Mouse (Mus musculus) testis, adult 2 months (tissue): ENCODE results near the gene Eepd1. TPM values are rescaled to one million over a fixed set of nuclear protein-coding genes. Genes with fewer than 3 reads are reported as not detected.
"Not testable (repeated sequence)": the region's sequence is repeated elsewhere in the genome, so short reads cannot be mapped to it uniquely, and the experiment has no call there.

Source experiments
- H3K27ac ChIP-seq: fragments of 200-500 bp; 2 replicates; pipeline ENCODE4 v1.5.1; 2012; ENCODE audit warnings: low read depth, low read length; ENCODE audit not compliant: control insufficient read depth, insufficient read depth
- H3K27me3 ChIP-seq: fragments of 200-500 bp; 2 replicates; pipeline ENCODE4 v1.6.1; 2012; ENCODE audit warnings: mild to moderate bottlenecking, low read length, moderate library complexity; ENCODE audit not compliant: control insufficient read depth, insufficient read depth
- H3K36me3 ChIP-seq: fragments of 200-500 bp; 2 replicates; pipeline ENCODE4 v1.6.1; 2012; ENCODE audit warnings: mild to moderate bottlenecking, low read length; ENCODE audit not compliant: control insufficient read depth, insufficient read depth
- H3K4me1 ChIP-seq: fragments of 200-500 bp; 2 replicates; pipeline ENCODE4 v1.6.1; 2012; ENCODE audit warnings: low read length; ENCODE audit not compliant: control insufficient read depth, insufficient read depth
- H3K4me3 ChIP-seq: fragments of 200-500 bp; 2 replicates; pipeline ENCODE4 v1.5.1; 2012; ENCODE audit warnings: low read depth, mild to moderate bottlenecking, low read length, moderate library complexity, mixed read lengths; ENCODE audit not compliant: control insufficient read depth
- CTCF ChIP-seq: fragments of 200-500 bp; IDR thresholded peaks from 2 replicates; pipeline ENCODE4 v1.5.1; 2012; ENCODE audit warnings: low read depth, mild to moderate bottlenecking, inconsistent platforms, low read length, moderate library complexity; ENCODE audit not compliant: control insufficient read depth, insufficient read depth, insufficient replicate concordance
- POLR2A ChIP-seq: fragments of 200-500 bp; IDR thresholded peaks from 2 replicates; pipeline ENCODE4 v1.6.1; 2012; ENCODE audit warnings: low read depth, mild to moderate bottlenecking, inconsistent platforms, low read length, moderate library complexity; ENCODE audit not compliant: control insufficient read depth
- polyA plus RNA-seq: library from polyadenylated mRNA; depleted of rRNA; stranded (reverse); fragments of >200 nt; gene quantifications from 2 replicates; pipeline ENCODE4 v1.2.3, GENCODE M21; 2012; rRNA removed

The Eepd1 gene
- 2.4 and 3.4 TPM in 2 replicates for polyA plus RNA-seq

- no peak within 1 kb of the TSS for H3K27ac ChIP-seq
- peaks cover 13% of the 10 kb centered on the region for H3K4me1 ChIP-seq
- H3K27me3 ChIP-seq: no peaks in the 10 kb centered on the region
Observed at GRCm38 (mm10) chr9:25481344-25482095, at the start of gene Eepd1. Eepd1 (plus strand) TSS chr9:25481547.

GRCm38 (mm10) chr9:25438836-25439235 lies 42.5 kb upstream of the Eepd1 start:
- no peaks in the 10 kb centered on the region for H3K4me1 ChIP-seq
- no peak for TF ChIP-seq CTCF
- no peak for TF ChIP-seq POLR2A
- no peaks in the 10 kb centered on the region for H3K36me3 ChIP-seq
- H3K27ac ChIP-seq: no peak overlapping the region
- H3K27me3 ChIP-seq: no peaks in the 10 kb centered on the region
- H3K4me3 ChIP-seq: no peak overlapping the region

More at GRCm38 (mm10) chr9:25481344-25482095, at the start of gene Eepd1:
- TF ChIP-seq CTCF (no peak), POLR2A (peak; percentile 70)
- Histone ChIP-seq H3K4me3 (peak within 1 kb of the TSS; percentile 91), H3K36me3 (no peaks in the 10 kb centered on the region)

- H3K4me1 ChIP-seq, H3K27ac ChIP-seq, H3K4me3 ChIP-seq, H3K27me3 ChIP-seq, H3K36me3 ChIP-seq: not testable (repeated sequence)
Observed at GRCm38 (mm10) chr9:25440046-25440445, 41.3 kb upstream of the Eepd1 start.

GRCm38 (mm10) chr9:25442041-25442440 lies 39.3 kb upstream of the Eepd1 start:
- Histone ChIP-seq H3K36me3 (no peaks in the 10 kb centered on the region), H3K4me1 (no peaks in the 10 kb centered on the region), H3K27me3 (no peaks in the 10 kb centered on the region), H3K4me3 (no peak overlapping the region), H3K27ac (no peak overlapping the region)
- TF ChIP-seq POLR2A (no peak), CTCF (no peak)

- Histone ChIP-seq H3K27ac (no peak overlapping the region), H3K4me3 (no peak overlapping the region), H3K27me3 (no peaks in the 10 kb centered on the region), H3K4me1 (no peaks in the 10 kb centered on the region), H3K36me3 (no peaks in the 10 kb centered on the region)
- TF ChIP-seq POLR2A (no peak), CTCF (no peak)
Observed at GRCm38 (mm10) chr9:25443029-25443428, 38.3 kb upstream of the Eepd1 start.

- Histone ChIP-seq H3K4me1 (no peaks in the 10 kb centered on the region), H3K36me3 (no peaks in the 10 kb centered on the region), H3K27ac (no peak overlapping the region), H3K27me3 (no peaks in the 10 kb centered on the region), H3K4me3 (no peak overlapping the region)
- TF ChIP-seq POLR2A (no peak), CTCF (no peak)
Observed at GRCm38 (mm10) chr9:25443546-25443945, 37.8 kb upstream of the Eepd1 start.

- H3K27me3 ChIP-seq: no peaks in the 10 kb centered on the region
- no peak overlapping the region for H3K27ac ChIP-seq
- no peak overlapping the region for H3K4me3 ChIP-seq
- TF ChIP-seq CTCF (peak; percentile 34; the same call in 1 of the 2 replicates), POLR2A (no peak)
- no peaks in the 10 kb centered on the region for H3K36me3 ChIP-seq
- no peaks in the 10 kb centered on the region for H3K4me1 ChIP-seq
Observed at GRCm38 (mm10) chr9:25450394-25450793, 31.0 kb upstream of the Eepd1 start.
